Mouse (Mus musculus) left cerebral cortex, adult 8-10 months (tissue): ENCODE measurements around the gene Polr3h. TPM values are rescaled to one million over a fixed set of nuclear protein-coding genes. Genes with fewer than 3 reads are reported as not detected.
"Not testable (repeated sequence)": the region's sequence is repeated elsewhere in the genome, so short reads cannot be mapped to it uniquely, and the experiment has no call there.

Experiments used
- DNase-seq, 2 experiments: peaks; one replicate each; pipeline ENCODE4 v3.0.0; 2022; ENCODE audit warnings: low spot score in 2 of 2
- total RNA-seq, 4 experiments: library from RNA; stranded (reverse); gene quantifications; 2 replicates each; pipeline ENCODE4 v1.2.4; 2022

The Polr3h gene
- total RNA-seq, result 10 to 100 TPM; 52.4 to 56.6 (median 55.3) TPM

- peak; percentile 68 to 96 for DNase-seq
These were observed at the start of gene Polr3h for GRCm38 (mm10) chr15:81925760-81926445. Polr3h (minus strand) TSS chr15:81926240.

- DNase-seq, result not testable (repeated sequence)
These were observed 49.1 kb upstream of the Polr3h start for GRCm38 (mm10) chr15:81975156-81975555.

- DNase-seq, result not testable (repeated sequence)
These were observed 44.5 kb upstream of the Polr3h start for GRCm38 (mm10) chr15:81970498-81970897.

- not testable (repeated sequence) for DNase-seq
These were observed 43.6 kb upstream of the Polr3h start for GRCm38 (mm10) chr15:81969635-81970034.

GRCm38 (mm10) chr15:81969173-81969572, 43.1 kb upstream of the Polr3h start:
- DNase-seq, result no peak

- DNase-seq, result no peak
These were observed 42.4 kb upstream of the Polr3h start for GRCm38 (mm10) chr15:81968447-81968846.

DNA sequence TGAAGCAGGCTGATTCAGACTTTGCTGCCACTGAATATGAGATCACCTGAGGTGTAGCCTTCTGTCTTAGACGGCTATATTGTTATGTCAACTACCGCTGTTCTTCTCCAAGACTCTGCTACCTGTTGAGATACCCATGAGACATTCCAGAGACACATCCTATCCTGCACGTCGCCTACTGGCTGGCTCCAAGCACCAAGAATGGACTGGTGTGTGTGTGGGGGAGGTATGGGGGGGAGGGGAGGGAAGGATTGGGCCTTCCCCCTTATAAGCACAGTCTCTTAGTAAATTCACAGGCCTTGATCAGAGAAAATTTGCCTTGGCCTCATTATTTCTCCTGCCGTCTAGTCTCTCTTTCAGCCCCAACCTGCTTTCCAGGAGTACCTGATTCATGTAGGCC, 41.8 kb upstream of the Polr3h start:
- no peak for DNase-seq

- DNase-seq, result no peak
These were observed 40.2 kb upstream of the Polr3h start for GRCm38 (mm10) chr15:81966062-81966829.

- DNase-seq, result no peak
These were observed 39.0 kb upstream of the Polr3h start for GRCm38 (mm10) chr15:81964980-81965545.

- no peak for DNase-seq
These were observed 38.2 kb upstream of the Polr3h start for GRCm38 (mm10) chr15:81964262-81964661.

DNA sequence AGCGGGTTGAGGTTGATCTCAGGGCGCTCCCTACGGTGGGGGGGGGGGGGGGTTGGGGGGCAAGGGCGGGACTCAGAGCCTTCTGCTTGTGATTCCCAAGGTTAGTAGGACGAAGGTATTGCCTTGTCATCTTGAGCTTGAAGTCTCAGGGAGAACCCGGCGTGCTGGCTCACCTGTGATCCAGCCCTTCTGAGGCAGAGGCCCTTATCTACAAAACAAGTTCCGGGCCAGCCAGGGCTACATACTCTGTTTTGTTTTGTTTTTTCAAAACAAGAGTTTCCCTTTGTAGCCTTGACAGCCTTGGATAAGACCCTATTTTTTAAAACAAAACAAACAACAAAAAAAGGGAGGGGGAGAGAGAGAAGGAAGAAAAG, 35.0 kb upstream of the Polr3h start:
- no peak for DNase-seq

GRCm38 (mm10) chr15:81960171-81961077, 34.4 kb upstream of the Polr3h start, which contains the start of gene Pmm1:
Pmm1 (minus strand) TSS chr15:81960930.
- DNase-seq, result peak; percentile 87 to 98

DNA sequence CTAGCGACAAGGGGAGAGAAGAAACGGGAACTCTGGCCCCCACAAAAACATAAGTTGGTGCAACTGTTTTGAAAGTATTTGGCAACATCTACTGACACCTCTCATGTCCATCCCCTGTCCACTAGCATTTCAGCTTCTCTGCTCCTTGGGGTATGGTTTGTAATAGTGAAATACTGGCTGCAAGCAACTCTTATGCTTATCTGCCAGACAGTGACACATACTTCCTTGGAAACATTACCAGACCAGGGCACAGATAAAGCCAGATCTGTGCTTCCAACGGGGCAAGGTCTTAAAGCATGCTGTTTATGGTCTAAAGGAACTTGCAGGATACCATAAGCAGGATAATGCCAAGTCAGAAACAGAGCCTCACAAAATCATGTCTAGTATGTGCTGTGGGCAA, 32.9 kb upstream of the Polr3h start:
- DNase-seq, result no peak

DNA sequence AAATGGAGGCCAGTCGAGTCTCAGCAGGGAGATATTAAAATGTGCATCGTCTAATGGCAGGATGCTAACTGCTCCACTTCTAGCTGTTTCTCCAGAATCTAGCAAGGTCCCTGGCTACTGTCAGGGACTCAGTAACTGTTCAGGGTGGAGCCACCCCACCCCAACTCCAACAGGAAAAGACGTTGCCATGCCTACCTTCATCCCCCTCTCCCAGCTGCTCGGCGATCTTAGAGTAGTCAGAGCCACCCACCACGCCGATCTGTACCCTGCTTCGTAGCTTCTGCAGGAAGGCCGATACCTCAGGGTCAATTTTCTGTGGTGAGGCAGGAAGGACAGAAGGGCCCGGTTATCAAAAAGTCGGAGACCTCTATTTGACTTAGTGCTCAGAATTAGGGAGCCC, 31.6 kb upstream of the Polr3h start:
- peak in 1 of 2 experiments; percentile 47 for DNase-seq

GRCm38 (mm10) chr15:81956457-81956856, 30.4 kb upstream of the Polr3h start:
- peak in 1 of 2 experiments; percentile 23 for DNase-seq

DNA sequence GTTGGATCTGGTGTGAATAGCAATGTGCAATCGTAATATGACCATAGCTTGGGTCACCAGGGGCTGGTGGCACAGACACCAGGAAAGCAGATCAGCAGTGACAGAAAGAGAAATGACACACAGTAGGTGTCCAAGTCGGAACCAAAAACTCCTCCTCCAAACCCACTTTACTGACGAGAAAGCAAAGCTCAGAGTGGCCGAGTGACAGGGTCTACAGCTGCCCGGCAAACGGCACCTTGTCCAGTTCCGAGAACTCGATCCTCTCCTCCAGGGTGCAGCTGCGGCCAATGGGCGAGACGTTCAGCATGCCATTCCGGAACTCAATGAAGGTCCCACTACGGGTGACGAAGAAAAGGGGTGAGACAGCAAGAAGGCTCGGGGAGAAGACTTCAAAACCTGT, 29.4 kb upstream of the Polr3h start:
- peak in 1 of 2 experiments; percentile 6 for DNase-seq

DNA sequence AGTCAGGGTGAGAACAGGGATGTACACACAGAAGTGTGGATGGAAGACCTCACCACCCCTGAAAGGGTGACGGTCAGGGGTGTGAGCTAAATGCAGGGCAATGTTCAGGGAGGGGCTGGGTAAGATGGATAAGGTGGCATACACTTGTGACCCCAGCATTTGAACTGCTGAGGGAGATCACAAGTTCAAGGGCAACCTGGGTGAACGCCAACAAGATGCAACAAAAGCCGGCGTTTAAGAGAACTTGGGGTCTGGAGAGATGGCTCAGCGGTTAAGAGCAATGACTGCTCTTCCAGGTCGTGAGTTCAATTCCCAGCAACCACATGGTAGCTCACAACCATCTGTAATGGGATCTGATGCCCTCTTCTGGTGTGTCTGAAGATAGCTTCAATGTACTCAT, 28.7 kb upstream of the Polr3h start:
- peak in 1 of 2 experiments; percentile 7 for DNase-seq

DNA sequence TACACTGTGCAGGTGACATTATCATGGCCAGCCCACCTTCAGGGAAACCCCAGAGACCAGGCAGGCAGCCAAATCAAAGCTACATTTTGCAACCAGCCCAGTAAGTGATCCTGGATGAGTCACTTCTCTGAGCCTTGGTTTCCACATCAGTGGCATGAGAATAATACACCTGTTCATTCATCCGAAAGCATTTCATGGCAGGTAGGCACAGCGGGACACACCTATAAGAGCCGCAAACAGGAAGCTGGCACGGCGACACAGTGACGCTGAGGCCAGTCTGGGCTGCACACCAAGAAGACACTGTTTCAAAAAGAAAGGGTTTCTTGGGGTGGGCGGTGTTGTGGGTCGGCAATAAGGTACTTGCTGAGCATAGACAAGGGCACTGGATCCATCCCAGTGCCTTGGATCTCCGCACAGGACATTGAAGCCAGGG, 28.1 kb upstream of the Polr3h start:
- no peak for DNase-seq

GRCm38 (mm10) chr15:81952310-81952709, 26.3 kb upstream of the Polr3h start:
- DNase-seq, result no peak

GRCm38 (mm10) chr15:81951159-81951558, 25.1 kb upstream of the Polr3h start:
- DNase-seq, result no peak

DNA sequence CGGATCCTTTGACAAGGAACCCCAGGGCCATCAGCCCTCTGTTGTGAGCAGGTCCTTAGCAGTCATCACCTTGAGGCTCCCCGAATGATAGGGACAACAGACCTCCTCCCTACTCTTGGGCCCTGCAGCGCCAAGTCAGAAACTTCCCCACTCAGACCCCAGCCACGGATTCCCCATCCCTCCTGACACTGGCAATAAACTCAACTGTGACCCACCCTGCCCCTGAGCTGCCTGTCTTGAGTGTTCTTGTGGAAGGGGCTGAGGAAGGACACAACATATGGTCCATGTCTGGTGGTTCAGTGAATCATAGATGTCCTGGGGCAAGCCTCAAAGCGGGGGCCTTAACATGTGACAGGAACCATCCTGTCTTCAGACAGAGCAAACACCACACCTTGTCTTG, 24.7 kb upstream of the Polr3h start:
- no peak for DNase-seq
